Mouse (Mus musculus): ENCODE results near the gene Lemd2.
"Not testable (repeated sequence)": the region's sequence is repeated elsewhere in the genome, so short reads cannot be mapped to it uniquely, and the experiment has no call there.

The Lemd2 gene

GRCm38 (mm10) chr17:27204075-27204909 lies at the start of gene Lemd2:
TSS of gene Lemd2 (minus strand) at chr17:27204469.
- peak; percentile 96 to 98 for DNase-seq

GRCm38 (mm10) chr17:27251150-27251549 lies 46.9 kb upstream of the Lemd2 start:
- DNase-seq, result no peak

DNA sequence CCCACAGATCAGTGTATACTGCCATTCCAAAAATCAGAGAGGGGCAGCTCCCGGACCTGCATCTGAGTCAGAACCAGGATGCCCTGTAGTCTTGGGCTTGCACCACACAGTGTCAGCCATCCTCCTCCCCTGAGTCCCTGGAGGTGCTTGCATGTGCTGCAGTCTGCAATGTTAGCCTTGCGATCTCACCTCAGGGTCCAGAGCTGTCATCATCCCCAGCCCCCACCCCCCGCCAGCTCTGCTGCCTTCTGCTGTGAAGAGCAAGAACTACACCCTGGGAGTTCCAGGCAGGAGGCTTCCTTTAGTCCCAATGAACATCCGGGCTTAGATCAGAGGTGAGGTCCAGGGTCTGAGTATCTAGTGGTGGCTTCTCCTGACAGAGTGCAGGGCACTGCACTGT lies 46.2 kb upstream of the Lemd2 start:
- DNase-seq, result no peak

DNA sequence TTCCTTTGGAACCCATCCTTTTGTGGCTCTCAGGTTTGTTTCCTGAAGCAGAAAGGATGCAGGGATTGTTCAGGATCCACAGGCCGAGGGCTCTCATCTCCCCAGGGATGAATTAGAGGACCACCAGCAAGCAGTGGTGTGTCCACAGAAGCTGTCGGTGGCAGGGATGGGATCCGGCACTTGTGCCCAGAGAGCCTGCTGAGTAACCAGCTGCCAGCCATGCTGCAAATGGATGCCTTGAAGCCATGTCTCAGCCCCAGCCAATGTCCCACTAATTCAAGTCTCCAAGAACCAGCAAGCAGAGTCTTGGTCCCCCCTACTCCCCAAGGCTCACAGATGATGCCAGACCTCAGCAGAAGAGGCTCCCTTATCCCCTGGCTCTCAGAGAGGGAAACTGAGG lies 44.8 kb upstream of the Lemd2 start:
- peak; percentile 74 to 81 for DNase-seq

DNA sequence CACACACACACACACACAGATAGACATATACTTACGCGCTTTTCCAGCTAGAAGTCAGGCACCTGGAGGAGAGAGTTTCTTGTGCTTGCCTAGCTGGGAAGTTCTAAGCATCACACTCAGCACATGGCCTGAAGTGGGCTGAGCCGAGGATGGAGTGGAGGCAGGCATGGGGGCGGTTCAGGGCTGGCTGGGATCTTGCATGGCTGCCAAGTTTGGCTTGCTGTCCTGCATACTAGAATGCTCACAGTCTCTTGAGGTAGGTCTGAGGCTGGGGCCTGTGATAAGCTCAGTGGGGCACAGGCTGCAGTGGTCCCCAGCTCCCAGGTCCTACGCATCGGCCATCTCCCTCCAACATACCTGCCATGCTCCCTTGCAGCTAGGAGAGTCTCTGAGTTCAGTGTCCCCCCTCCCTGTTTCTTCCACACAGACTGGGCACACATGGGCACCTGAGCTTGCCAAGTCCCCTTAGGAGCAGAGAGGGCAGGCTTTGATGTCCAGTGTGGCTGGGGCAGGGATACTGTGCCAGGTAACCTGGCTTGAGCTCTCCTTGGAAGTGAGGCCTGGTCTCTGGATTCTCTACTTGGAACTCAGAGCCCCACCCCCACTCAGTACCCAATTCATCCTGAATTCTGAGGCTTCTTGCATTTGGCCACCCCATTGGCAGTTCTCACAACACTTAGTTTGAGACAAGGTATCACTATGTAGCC lies 43.6 kb upstream of the Lemd2 start:
- DNase-seq, result peak; percentile 70 to 87

- DNase-seq, result no peak
Observed at GRCm38 (mm10) chr17:27245851-27246381, 41.6 kb upstream of the Lemd2 start.

- DNase-seq, result no peak
Observed at GRCm38 (mm10) chr17:27244912-27245311, 40.6 kb upstream of the Lemd2 start.

DNA sequence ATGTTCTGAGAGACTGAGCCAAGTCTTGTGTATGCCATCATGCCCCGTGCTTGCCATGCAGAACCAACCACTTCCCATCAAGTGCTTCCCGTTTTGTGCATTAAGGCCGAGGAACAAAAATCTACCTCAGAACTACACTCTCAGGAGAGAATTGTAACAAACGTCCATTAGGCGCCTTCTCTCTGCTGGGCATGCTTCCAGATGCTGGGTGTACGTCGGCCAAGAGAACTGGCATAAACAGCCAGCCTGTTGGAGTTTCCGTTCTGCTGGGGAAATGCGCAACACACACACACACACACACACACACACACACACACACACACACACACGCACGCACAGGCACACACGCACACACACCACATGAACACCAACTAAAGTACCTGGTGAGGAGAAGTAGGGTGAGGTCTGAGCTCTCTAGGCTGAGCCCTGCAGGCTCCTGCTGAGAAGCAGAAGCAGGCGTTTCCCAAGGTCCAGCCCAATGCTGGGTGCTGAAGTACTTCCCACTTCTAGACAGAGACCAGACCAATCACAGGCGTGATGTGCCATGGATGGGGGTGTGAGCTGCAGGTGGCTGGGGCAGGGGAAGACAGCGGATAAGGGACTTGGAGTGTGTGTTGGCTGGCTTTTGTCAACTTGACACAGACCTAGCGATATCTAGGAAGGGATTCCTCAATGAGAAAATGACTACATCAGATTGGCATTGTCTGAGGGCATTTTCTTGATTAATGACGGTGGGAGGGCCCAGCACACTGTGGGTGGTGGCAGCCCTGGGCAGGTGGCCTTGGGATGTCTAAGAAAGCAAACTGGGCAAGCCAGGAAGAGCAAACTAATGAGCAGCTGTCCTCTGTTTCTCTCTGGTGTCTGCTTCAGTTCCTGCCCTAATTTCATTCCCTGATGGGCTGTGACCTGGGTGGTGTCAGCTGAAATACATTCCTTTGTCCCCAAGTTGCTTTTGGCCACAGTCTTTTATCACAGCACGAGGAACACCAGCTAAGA lies 38.2 kb upstream of the Lemd2 start:
- DNase-seq, result peak; percentile 77 to 84

DNA sequence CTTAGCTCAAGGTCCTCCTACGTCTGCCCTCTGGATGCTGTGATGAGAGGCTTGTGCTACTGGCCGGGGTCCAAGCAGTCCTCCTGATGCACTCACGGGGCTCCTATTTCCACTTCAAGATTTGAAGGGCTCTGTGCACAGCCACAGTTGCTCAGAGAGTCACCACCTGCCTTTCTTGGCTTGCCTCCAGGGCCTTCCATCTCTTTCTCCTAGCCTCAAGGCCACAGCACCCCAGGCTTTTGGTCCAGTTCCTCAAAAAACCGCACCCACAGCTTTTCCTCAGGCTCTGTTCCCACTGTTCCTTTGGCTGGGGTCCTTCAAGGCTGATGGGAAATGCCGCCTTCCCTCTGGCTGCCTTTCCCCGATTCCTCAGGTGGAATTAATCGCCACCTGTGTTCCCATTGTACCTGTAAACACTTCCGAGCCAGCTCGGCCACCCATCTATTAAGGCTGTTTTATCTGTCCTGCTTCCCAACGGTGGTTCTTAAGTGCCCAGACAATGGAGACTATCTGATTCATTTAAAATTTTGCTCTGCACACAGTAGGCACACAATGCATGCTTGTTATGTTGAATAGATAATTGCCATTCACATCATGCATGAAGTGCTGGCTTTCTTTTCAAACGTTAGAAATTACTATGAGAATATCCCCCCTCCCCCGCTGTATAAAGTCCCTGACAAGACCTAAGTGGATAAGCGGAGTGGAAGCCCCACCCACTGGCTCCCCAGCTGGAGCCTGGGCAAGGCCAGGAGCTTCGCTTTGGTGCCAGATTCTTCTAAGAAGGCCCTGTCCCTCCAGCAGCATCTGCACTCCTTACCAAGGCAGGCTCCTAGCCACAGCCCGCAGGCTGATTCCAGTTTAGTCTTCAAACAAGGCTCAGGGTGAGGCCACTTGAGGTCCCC lies 36.5 kb upstream of the Lemd2 start:
- DNase-seq, result peak; percentile 96 to 98

DNA sequence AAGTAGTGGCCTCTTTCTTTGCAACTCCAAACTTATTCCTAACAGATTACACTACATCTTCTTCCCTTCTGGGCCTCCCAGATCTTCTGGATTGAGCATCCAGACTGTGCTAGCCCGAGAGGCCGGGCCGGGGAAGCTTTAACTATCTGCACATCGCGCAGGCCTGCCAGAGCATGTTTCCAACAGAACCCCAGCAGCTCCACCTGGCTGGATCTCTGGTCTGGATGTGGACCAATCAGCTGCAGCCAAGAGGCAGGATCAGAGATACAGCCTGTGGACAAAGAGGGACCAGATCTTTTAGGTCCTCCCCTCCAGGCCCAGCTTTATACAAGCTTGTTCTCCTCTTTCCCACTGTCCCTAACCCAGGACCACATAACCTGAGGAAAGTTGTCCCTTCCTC lies 35.7 kb upstream of the Lemd2 start:
- peak; percentile 67 to 79 for DNase-seq

DNA sequence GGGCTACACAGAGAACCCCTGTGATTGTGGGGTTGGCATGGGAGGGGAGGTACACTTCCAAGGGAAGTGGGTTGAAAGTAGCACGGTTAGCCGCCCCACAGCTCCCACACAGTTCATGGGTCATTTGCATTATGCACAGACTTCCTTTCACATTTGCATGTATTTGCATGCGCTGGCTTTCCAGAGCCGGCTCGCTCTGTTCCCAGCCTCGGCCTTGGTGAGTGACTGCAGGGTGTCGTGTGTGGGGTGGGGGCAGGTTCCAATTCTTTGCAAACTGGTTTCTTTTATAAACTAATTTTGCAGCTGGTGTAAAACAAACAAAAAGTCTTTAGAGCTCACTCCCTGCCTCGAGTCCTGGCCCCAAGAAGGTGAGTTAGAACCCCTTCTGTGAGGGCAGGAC lies 34.4 kb upstream of the Lemd2 start:
- DNase-seq, result no peak

DNA sequence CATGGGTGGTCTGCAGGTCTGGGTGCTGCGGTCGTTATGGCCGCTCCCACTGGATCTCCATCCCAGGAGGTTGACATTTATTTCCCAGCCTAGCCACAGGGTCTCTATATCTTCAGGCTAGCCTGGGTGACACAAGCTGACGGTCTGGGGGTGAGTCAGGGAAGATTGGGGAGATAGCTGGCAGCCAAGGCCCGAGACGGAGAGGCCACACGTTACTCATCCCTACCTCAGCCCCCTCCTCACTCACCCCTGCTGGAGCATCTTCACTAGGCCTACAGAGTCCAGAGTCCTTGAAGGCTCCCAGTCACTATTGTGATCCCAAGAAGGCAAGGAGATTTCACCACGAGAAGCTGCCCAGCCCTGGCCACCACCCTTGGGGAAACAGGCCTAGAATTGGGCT lies 33.5 kb upstream of the Lemd2 start:
- DNase-seq, result no peak

- no peak for DNase-seq
Observed at GRCm38 (mm10) chr17:27233298-27233697, 29.0 kb upstream of the Lemd2 start.

DNA sequence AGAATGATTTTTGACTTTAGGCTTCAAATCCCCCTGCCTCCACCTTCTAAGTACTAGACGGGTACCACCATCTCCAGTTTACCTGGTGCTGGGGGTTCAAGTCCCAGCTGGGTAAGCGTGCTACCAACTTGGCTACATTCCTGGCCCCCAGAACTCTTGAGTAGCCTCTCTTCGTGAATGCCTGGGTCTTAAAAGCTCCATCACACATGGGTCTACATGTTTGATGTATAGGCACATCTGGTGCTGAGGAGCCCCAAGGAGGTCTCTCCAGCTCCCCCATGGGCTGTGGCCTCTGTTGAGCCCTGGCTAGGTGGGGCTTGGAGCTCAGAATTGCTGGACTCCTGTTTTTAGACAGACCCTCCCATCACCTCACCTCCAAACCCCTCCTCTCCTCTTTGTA lies 27.9 kb upstream of the Lemd2 start:
- DNase-seq, result no peak

GRCm38 (mm10) chr17:27231586-27231985 lies 27.3 kb upstream of the Lemd2 start:
- DNase-seq, result not testable (repeated sequence)

DNA sequence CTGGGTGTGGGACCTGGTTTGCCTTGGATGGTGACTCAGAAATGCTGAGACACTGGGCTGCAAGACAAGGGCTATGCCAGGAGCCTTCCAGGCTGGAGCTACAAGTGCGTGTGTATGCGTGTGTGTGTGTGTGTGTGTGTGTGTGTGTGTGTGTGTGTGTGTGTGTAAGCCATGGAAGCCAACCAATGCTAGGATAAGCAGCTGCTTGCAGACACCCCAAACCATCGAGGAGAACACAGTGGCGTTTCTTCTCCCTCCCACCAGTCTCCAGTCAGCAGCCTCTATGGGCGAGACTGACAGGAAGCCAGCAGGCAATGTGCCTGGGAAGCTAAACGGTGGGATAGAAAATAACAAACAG lies 26.9 kb upstream of the Lemd2 start:
- DNase-seq, result no peak

DNA sequence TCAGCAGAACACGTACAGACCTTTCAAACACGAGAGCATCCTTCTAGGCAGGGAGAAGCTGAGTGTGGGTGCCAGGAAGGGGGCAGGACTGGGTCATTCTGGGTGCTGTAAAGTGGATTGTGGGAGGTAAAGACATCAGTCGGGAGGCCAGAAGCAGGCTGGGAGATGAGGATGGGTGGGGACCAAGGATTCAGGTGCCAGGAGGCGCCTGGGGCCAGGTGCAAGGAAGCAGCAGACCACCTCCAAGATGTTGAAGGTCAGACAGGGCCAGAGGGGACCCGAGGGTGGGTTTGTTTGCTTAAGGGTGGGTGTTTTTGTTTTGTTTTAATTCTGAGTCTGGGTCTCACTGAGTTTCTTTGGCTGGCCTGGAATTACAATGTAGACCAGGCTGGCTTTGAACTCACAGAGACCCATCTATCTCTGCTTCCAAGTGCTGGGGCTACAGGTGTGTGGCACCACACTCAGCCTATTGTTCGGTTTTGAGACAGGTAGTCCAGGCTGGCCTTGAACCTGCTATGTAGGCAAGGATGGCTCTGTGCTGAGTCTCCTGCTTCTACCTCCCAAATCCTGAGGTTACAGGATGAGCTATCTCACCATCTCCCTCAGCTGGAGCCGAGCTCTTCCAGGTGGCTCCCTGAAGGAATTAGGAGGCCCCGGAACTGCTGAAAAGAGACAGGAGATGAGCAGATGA lies 26.3 kb upstream of the Lemd2 start:
- no peak for DNase-seq

DNA sequence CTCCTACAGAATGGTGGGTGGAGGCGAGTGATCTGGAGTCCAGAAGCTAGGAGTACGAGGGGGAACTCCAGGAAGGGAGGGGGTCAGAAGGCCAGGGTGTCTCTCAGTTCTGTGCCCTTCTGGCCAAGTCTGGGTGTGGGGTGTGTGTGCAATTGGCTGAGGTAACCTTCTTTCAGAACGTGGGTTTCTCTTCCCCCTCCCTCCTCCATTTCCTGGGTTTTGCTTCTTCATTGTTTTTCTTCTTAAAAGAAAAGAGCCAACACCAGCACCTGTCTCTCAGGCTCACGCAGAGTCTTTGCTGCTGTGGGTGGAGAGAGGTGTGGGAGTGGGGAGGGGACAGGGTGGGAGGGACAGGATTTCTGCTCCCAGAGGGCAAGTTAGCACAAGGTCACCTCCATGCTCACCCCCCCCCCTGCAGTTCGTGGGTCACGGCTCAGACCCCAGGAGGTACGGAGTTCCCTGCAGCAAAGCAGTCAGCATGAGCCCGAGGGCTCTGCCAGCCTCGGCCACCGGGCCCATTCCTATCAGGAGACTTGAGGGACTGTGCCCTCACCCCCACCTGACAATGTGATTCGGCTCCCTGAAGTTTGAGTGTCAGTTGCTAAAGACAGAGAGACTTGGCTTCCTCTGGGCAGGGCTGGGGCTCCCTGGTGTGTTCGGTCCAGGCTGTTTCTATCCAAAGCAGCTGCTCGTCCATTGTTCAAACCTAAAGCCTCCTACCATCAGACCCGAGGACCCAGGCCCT lies 25.6 kb upstream of the Lemd2 start:
- DNase-seq, result no peak

DNA sequence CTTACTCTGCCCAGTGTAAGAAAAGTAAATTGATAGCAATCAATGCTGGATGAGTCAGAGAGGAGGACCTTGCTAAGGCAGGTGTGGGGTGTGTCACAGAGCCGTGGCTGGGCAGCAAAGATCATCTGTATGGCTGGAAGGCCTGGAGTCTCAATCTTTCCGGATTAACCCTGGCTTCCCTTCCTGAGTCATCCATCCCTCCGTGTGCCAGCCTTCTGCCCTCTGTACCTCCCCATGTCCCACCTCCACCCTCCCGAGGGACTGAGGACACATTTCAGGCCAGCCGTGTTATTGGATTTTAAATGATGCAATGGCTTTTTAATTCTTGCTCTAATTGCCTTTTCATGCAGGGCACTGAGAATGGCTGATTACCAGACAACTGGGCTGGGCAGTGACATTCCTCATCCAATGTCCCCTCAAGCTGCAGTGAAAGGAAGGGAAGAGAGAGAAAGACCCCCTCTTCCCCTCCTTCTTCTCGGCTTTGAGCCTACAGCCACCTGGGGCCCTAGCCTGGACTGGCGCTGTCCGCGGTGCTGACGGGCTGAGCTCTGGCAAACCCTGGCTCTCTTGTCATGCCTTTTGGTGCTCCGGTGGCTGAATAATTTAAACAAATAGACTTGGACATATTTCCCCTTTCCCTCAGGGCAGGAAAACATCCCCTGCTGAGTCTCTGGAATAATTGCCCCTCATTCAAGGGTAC lies 24.1 kb upstream of the Lemd2 start:
- DNase-seq, result no peak

GRCm38 (mm10) chr17:27227258-27227657 lies 23.0 kb upstream of the Lemd2 start:
- no peak for DNase-seq
